In the genomic region with DNA sequence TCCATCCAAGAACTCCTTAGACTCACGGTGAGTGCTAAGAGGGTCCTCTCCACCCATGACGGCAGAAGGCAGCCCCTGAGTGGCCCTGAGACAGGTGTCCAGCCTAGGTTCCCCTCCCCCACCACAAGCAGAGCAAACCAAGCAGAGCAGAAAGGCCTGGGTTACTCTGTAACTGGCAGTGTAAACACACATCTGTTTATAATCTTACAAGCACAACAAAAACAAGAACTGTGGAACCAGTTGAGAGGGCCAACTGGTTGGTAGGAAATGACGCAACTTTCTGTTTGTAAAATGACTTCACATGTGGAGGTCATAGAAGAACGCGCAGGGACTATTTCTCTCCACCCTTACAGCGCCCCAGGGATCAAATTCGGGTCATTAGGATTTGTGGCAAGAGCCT, we compare ENCODE assay signal across 13 mouse cellular contexts. TPM values are rescaled to one million over a fixed set of nuclear protein-coding genes. Genes with fewer than 3 reads are reported as not detected.
A peak's percentile ranks its signal among the peaks of the same experiment; 100 is the strongest.
DNase-seq lines count a peak whose midpoint lies in the region; ATAC-seq and TF ChIP-seq lines count a peak whose summit lies in the region.
"Had no signal": no experiment of that assay in that cellular context is flagged by ENCODE, and none has a peak within 500 bp of the region (broad histone marks: within the 10 kb centered on the region; RNA-seq: fewer than 3 reads in every experiment).

No protein-coding gene starts in this region.

- peaks cover 4% of the 10 kb centered on the region; the same call in 1 of the 2 replicates for H3K4me1 ChIP-seq in kidney, adult 2 months (ENCODE audit: control insufficient read depth, insufficient read depth, low read length)
- peaks cover 11% of the 10 kb centered on the region; the same call in 1 of the 2 replicates for H3K4me1 ChIP-seq in limb, embryonic 14.5 days (ENCODE audit: control insufficient read depth, insufficient read depth, low read length)
- peaks cover 42% of the 10 kb centered on the region for H3K4me1 ChIP-seq in hindbrain, embryonic 10.5 days (replicated peaks)

- TF ChIP-seq POLR2A in kidney, adult 2 months (IDR thresholded peaks at IDR 0.05; ENCODE audit: low read depth, low read length), result no peak
- no peak for TF ChIP-seq POLR2A in limb, embryonic 14.5 days (IDR thresholded peaks at IDR 0.05; ENCODE audit: borderline replicate concordance, extremely low read depth, insufficient read depth, insufficient read length)

- no peaks in the 10 kb centered on the region for H3K36me3 ChIP-seq in kidney, adult 2 months (ENCODE audit: control insufficient read depth, insufficient read depth, low read length)
- H3K36me3 ChIP-seq in limb, embryonic 14.5 days (ENCODE audit: control insufficient read depth, insufficient read depth, low read length), result no peaks in the 10 kb centered on the region
- H3K36me3 ChIP-seq in hindbrain, embryonic 10.5 days, result no peaks in the 10 kb centered on the region
- H3K36me3 ChIP-seq: forebrain, embryonic 12.5 days had no signal

- no peak for TF ChIP-seq CTCF in gastrocnemius, adult 2 months (IDR thresholded peaks at IDR 0.05)
- no peak for TF ChIP-seq CTCF in kidney, adult 2 months (conservative IDR thresholded peaks at IDR 0.05; ENCODE audit: insufficient read depth, insufficient read length, low read depth, low read length)

- H3K4me2 ChIP-seq in limb, embryonic 14.5 days (replicated peaks; ENCODE audit: low read depth, low read length, severe bottlenecking), result no peak overlapping the region
- H3K4me2 ChIP-seq: forebrain, embryonic 12.5 days had no signal

- DNase-seq in gastrocnemius, adult 2 months, result no peak
- no peak for DNase-seq in gastrocnemius, postnatal 14 days
- DNase-seq in 3T3-L1 (ENCODE audit: low read depth, low spot score), result peak; percentile 33
- peak; percentile 44 for DNase-seq in kidney, adult 2 months
- no peak for DNase-seq in limb, embryonic 14.5 days (ENCODE audit: low spot score)
- DNase-seq in hindbrain, embryonic 10.5 days (ENCODE audit: low spot score), result no peak
- DNase-seq in neural tube, embryonic 10.5 days (ENCODE audit: extremely low spot score, low spot score), result no peak

- WGBS in kidney, adult 2 months, result 35% methylated on average over 7 of the region's 7 CpGs
- WGBS in limb, embryonic 14.5 days, result 25% methylated on average over 7 of the region's 7 CpGs
- WGBS in hindbrain, embryonic 10.5 days, result 65% methylated on average over 7 of the region's 7 CpGs

- no peak overlapping the region for H3K4me3 ChIP-seq in gastrocnemius, adult 2 months
- no peak overlapping the region for H3K4me3 ChIP-seq in kidney, adult 2 months (ENCODE audit: insufficient read depth, low read depth, low read length)
- H3K4me3 ChIP-seq in limb, embryonic 14.5 days (replicated peaks; ENCODE audit: low read length), result no peak overlapping the region
- no peak overlapping the region for H3K4me3 ChIP-seq in hindbrain, embryonic 10.5 days
- H3K4me3 ChIP-seq: forebrain, embryonic 12.5 days had no signal

- H3K27me3 ChIP-seq in kidney, adult 2 months (replicated peaks; ENCODE audit: control insufficient read depth, insufficient read depth, low read length), result no peaks in the 10 kb centered on the region
- no peaks in the 10 kb centered on the region for H3K27me3 ChIP-seq in limb, embryonic 14.5 days (ENCODE audit: control insufficient read depth, insufficient read depth, low read length)
- H3K27me3 ChIP-seq in hindbrain, embryonic 10.5 days (ENCODE audit: insufficient read depth, poor library complexity, severe bottlenecking), result no peaks in the 10 kb centered on the region
- H3K27me3 ChIP-seq: forebrain, embryonic 12.5 days had no signal

- intact Hi-C loops in gastrocnemius, adult 2 months (cut with DNase I), result no loop called here
- intact Hi-C loops in gastrocnemius, postnatal 14 days (cut with DNase I; ENCODE audit: low total_unique reads), result no loop called here

- no peaks in the 10 kb centered on the region for H3K9me3 ChIP-seq in limb, embryonic 14.5 days (ENCODE audit: control insufficient read depth, low read length)
- no peaks in the 10 kb centered on the region for H3K9me3 ChIP-seq in hindbrain, embryonic 10.5 days
- H3K9me3 ChIP-seq: forebrain, embryonic 12.5 days had no signal

- H3K27ac ChIP-seq in gastrocnemius, adult 2 months, result peak overlapping the region; percentile 53
- peak overlapping the region; percentile 66; the same call in 1 of the 2 replicates for H3K27ac ChIP-seq in kidney, adult 2 months (ENCODE audit: insufficient read depth, low read depth, low read length)
- H3K27ac ChIP-seq in limb, embryonic 14.5 days (replicated peaks; ENCODE audit: low read depth, low read length), result no peak overlapping the region
- no peak overlapping the region for H3K27ac ChIP-seq in hindbrain, embryonic 10.5 days
- H3K27ac ChIP-seq: forebrain, embryonic 12.5 days had no signal

- ATAC-seq in limb, embryonic 14.5 days (ENCODE audit: low FRiP score, low read depth), result 0 out of 2 replicates have a peak, but pooled peaks have one; percentile 19
- ATAC-seq in frontal cortex, adult (ENCODE audit: low TSS enrichment), result no peak

- no peak overlapping the region for H3K9ac ChIP-seq in limb, embryonic 14.5 days (ENCODE audit: low read depth, low read length, severe bottlenecking)
- H3K9ac ChIP-seq: forebrain, embryonic 12.5 days had no signal

RNA-seq across cellular contexts. Expression of gene Prf1, which starts 15.1 kb away (rescaled TPM):
- total RNA-seq in gastrocnemius, adult 2 months (2021), result not detected
- total RNA-seq in gastrocnemius, postnatal 14 days (2021), result not detected
- polyA plus RNA-seq in kidney, adult 2 months (2012; rRNA removed), result 0.65 and 1.5 TPM in 2 replicates
- polyA plus RNA-seq in limb, embryonic 14.5 days (2012; rRNA removed), result 0.06 TPM in 1 of 2 replicates, not detected in the other
- 0.12 TPM in 1 of 2 replicates, not detected in the other for polyA plus RNA-seq in limb, embryonic 14.5 days (2014; fragmentation: Nextera tagmentation; extraction: Ambion mirVana)
- not detected in 2 replicates for polyA plus RNA-seq in hindbrain, embryonic 10.5 days (2016; fragmentation: Nextera tagmentation; extraction: Ambion mirVana)
- total RNA-seq: gastrocnemius, postnatal 4 days; layer of hippocampus, adult 18-20 months; left cerebral cortex, postnatal 36 days; midbrain, postnatal 0 days had no signal
- polyA plus RNA-seq: forebrain, embryonic 12.5 days; midbrain, postnatal 0 days had no signal

RNA-seq across cellular contexts. Expression of gene Adamts14, which starts 39.5 kb away (rescaled TPM):
- total RNA-seq in gastrocnemius, adult 2 months (2021), result 1 to 10 TPM in 1 of 2 experiments, under 1 TPM in 1; 0.43 to 1.5 TPM
- total RNA-seq in gastrocnemius, postnatal 14 days (2021), result 1 to 10 TPM; 3.7 to 4.2 TPM
- 1.3 and 1.7 TPM in 2 replicates for polyA plus RNA-seq in kidney, adult 2 months (2012; rRNA removed)
- polyA plus RNA-seq in limb, embryonic 14.5 days (2012; rRNA removed), result 11.1 and 13.7 TPM in 2 replicates
- 3.5 and 5.1 TPM in 2 replicates for polyA plus RNA-seq in limb, embryonic 14.5 days (2014; fragmentation: Nextera tagmentation; extraction: Ambion mirVana)
- 0.26 and 0.43 TPM in 2 replicates for polyA plus RNA-seq in hindbrain, embryonic 10.5 days (2016; fragmentation: Nextera tagmentation; extraction: Ambion mirVana)

Comparison
In these comparisons a context has a peak if more than half of its experiments do, and no peak if none do; other contexts are left out.
1. DNase-seq: peak in 3T3-L1 (single experiment) and kidney, adult 2 months (single experiment); none in gastrocnemius, adult 2 months (single experiment), gastrocnemius, postnatal 14 days (single experiment), limb, embryonic 14.5 days (single experiment), hindbrain, embryonic 10.5 days (single experiment) and neural tube, embryonic 10.5 days (single experiment).
2. H3K27ac ChIP-seq: peak in gastrocnemius, adult 2 months (single experiment) and kidney, adult 2 months (single experiment); none in limb, embryonic 14.5 days (single experiment) and hindbrain, embryonic 10.5 days (single experiment).